Mouse (Mus musculus): ENCODE data around the gene Nek2. TPM values are rescaled to one million over a fixed set of nuclear protein-coding genes. Genes with fewer than 3 reads are reported as not detected.

Gene Nek2
- polyA plus RNA-seq, 1 experiment from 2014 or later, result 40.9 TPM

GRCm38 (mm10) chr1:191802093-191802819 lies 19.0 kb upstream of the Nek2 start:
- no peaks in the 10 kb centered on the region for H3K27me3 ChIP-seq
- peaks cover 7% of the 10 kb centered on the region; the same call in 1 of the 2 replicates for H3K9me3 ChIP-seq
- no peak overlapping the region for H3K4me3 ChIP-seq (replicated peaks)
- 54% methylated on average over 9 of the region's 9 CpGs for WGBS
- H3K4me1 ChIP-seq (replicated peaks), result 0 out of 2 replicates have a peak, but pooled peaks cover 4% of the 10 kb centered on the region
- H3K27ac ChIP-seq, result no peak overlapping the region
- no peak overlapping the region for H3K4me2 ChIP-seq
- H3K36me3 ChIP-seq, result no peaks in the 10 kb centered on the region
- no peak for ATAC-seq (ENCODE audit: insufficient number of reproducible peaks, insufficient read depth, low FRiP score, low TSS enrichment, low read depth)
- H3K9ac ChIP-seq (replicated peaks), result no peak overlapping the region

- H3K27me3 ChIP-seq, result no peaks in the 10 kb centered on the region
- H3K4me1 ChIP-seq (replicated peaks), result 0 out of 2 replicates have a peak, but pooled peaks cover 4% of the 10 kb centered on the region
- 65% methylated on average over 10 of the region's 10 CpGs for WGBS
- H3K4me3 ChIP-seq (replicated peaks), result no peak overlapping the region
- H3K9ac ChIP-seq (replicated peaks), result no peak overlapping the region
- ATAC-seq (ENCODE audit: insufficient number of reproducible peaks, insufficient read depth, low FRiP score, low TSS enrichment, low read depth), result no peak
- H3K9me3 ChIP-seq, result peaks cover 7% of the 10 kb centered on the region; the same call in 1 of the 2 replicates
- H3K4me2 ChIP-seq, result no peak overlapping the region
- H3K27ac ChIP-seq, result no peak overlapping the region
- no peaks in the 10 kb centered on the region for H3K36me3 ChIP-seq
These were observed 18.2 kb upstream of the Nek2 start for GRCm38 (mm10) chr1:191802820-191803655.

- Histone ChIP-seq H3K27ac (no peak overlapping the region), H3K4me3 (replicated peaks) (no peak overlapping the region), H3K9me3 (no peaks in the 10 kb centered on the region; the same call in 1 of the 2 replicates), H3K36me3 (no peaks in the 10 kb centered on the region), H3K27me3 (no peaks in the 10 kb centered on the region), H3K4me1 (replicated peaks) (0 out of 2 replicates have a peak, but pooled peaks cover 4% of the 10 kb centered on the region), H3K4me2 (no peak overlapping the region), H3K9ac (replicated peaks) (no peak overlapping the region)
- no peak for ATAC-seq (ENCODE audit: insufficient number of reproducible peaks, insufficient read depth, low FRiP score, low TSS enrichment, low read depth)
- 44% methylated on average over 5 of the region's 5 CpGs for WGBS
These were observed 16.5 kb upstream of the Nek2 start for GRCm38 (mm10) chr1:191804747-191805146.

- H3K4me1 ChIP-seq (replicated peaks), result 0 out of 2 replicates have a peak, but pooled peaks cover 4% of the 10 kb centered on the region
- no peak overlapping the region for H3K9ac ChIP-seq (replicated peaks)
- no peak overlapping the region for H3K4me3 ChIP-seq (replicated peaks)
- H3K27ac ChIP-seq, result no peak overlapping the region
- no peaks in the 10 kb centered on the region for H3K36me3 ChIP-seq
- ATAC-seq (ENCODE audit: insufficient number of reproducible peaks, insufficient read depth, low FRiP score, low TSS enrichment, low read depth), result no peak
- H3K9me3 ChIP-seq, result no peaks in the 10 kb centered on the region; the same call in 1 of the 2 replicates
- no peak overlapping the region for H3K4me2 ChIP-seq
- no peaks in the 10 kb centered on the region for H3K27me3 ChIP-seq
- 77% methylated on average over 6 of the region's 6 CpGs for WGBS
These were observed 15.5 kb upstream of the Nek2 start for GRCm38 (mm10) chr1:191805788-191806187.

- 94% methylated on average over 4 of the region's 4 CpGs for WGBS
- Histone ChIP-seq H3K9ac (replicated peaks) (no peak overlapping the region), H3K36me3 (no peaks in the 10 kb centered on the region), H3K4me1 (replicated peaks) (0 out of 2 replicates have a peak, but pooled peaks cover 4% of the 10 kb centered on the region), H3K9me3 (no peaks in the 10 kb centered on the region; the same call in 1 of the 2 replicates), H3K4me3 (replicated peaks) (no peak overlapping the region), H3K27me3 (no peaks in the 10 kb centered on the region), H3K4me2 (no peak overlapping the region), H3K27ac (no peak overlapping the region)
- ATAC-seq (ENCODE audit: insufficient number of reproducible peaks, insufficient read depth, low FRiP score, low TSS enrichment, low read depth), result no peak
These were observed 14.5 kb upstream of the Nek2 start for GRCm38 (mm10) chr1:191806740-191807139.

GRCm38 (mm10) chr1:191807979-191808378 lies 13.3 kb upstream of the Nek2 start:
- Histone ChIP-seq H3K9me3 (no peaks in the 10 kb centered on the region; the same call in 1 of the 2 replicates), H3K36me3 (no peaks in the 10 kb centered on the region), H3K4me2 (no peak overlapping the region), H3K9ac (replicated peaks) (no peak overlapping the region), H3K4me3 (replicated peaks) (no peak overlapping the region), H3K4me1 (replicated peaks) (no peaks in the 10 kb centered on the region), H3K27ac (no peak overlapping the region), H3K27me3 (no peaks in the 10 kb centered on the region)
- ATAC-seq (ENCODE audit: insufficient number of reproducible peaks, insufficient read depth, low FRiP score, low TSS enrichment, low read depth), result no peak
- WGBS, result 88% methylated on average over 7 of the region's 7 CpGs

- no peak overlapping the region for H3K9ac ChIP-seq (replicated peaks)
- WGBS, result 89% methylated on average over 12 of the region's 12 CpGs
- H3K27ac ChIP-seq, result no peak overlapping the region
- H3K4me2 ChIP-seq, result no peak overlapping the region
- no peaks in the 10 kb centered on the region for H3K27me3 ChIP-seq
- H3K9me3 ChIP-seq, result no peaks in the 10 kb centered on the region; the same call in 1 of the 2 replicates
- no peaks in the 10 kb centered on the region for H3K4me1 ChIP-seq (replicated peaks)
- H3K36me3 ChIP-seq, result no peaks in the 10 kb centered on the region
- ATAC-seq (ENCODE audit: insufficient number of reproducible peaks, insufficient read depth, low FRiP score, low TSS enrichment, low read depth), result no peak
- H3K4me3 ChIP-seq (replicated peaks), result no peak overlapping the region
These were observed 12.5 kb upstream of the Nek2 start for GRCm38 (mm10) chr1:191808688-191809223.

GRCm38 (mm10) chr1:191811774-191812173 lies 9.5 kb upstream of the Nek2 start:
- WGBS, result 87% methylated on average over 12 of the region's 12 CpGs
- Histone ChIP-seq H3K4me2 (no peak overlapping the region), H3K27ac (no peak overlapping the region), H3K4me3 (replicated peaks) (no peak overlapping the region), H3K9me3 (no peaks in the 10 kb centered on the region; the same call in 1 of the 2 replicates), H3K4me1 (replicated peaks) (peaks cover 7% of the 10 kb centered on the region), H3K36me3 (no peaks in the 10 kb centered on the region), H3K27me3 (no peaks in the 10 kb centered on the region), H3K9ac (replicated peaks) (no peak overlapping the region)
- ATAC-seq (ENCODE audit: insufficient number of reproducible peaks, insufficient read depth, low FRiP score, low TSS enrichment, low read depth), result no peak

- Histone ChIP-seq H3K9ac (replicated peaks) (no peak overlapping the region), H3K4me2 (no peak overlapping the region), H3K9me3 (no peaks in the 10 kb centered on the region), H3K27me3 (no peaks in the 10 kb centered on the region), H3K4me1 (replicated peaks) (peaks cover 9% of the 10 kb centered on the region), H3K27ac (no peak overlapping the region), H3K36me3 (no peaks in the 10 kb centered on the region), H3K4me3 (replicated peaks) (no peak overlapping the region)
- 83% methylated on average over 13 of the region's 13 CpGs for WGBS
- ATAC-seq (ENCODE audit: insufficient number of reproducible peaks, insufficient read depth, low FRiP score, low TSS enrichment, low read depth), result no peak
These were observed 8.1 kb upstream of the Nek2 start for GRCm38 (mm10) chr1:191812949-191813691.

- H3K4me3 ChIP-seq (replicated peaks), result no peak overlapping the region
- no peak for ATAC-seq (ENCODE audit: insufficient number of reproducible peaks, insufficient read depth, low FRiP score, low TSS enrichment, low read depth)
- WGBS, result 84% methylated on average over 4 of the region's 4 CpGs
- H3K27ac ChIP-seq, result no peak overlapping the region
- H3K36me3 ChIP-seq, result no peaks in the 10 kb centered on the region
- peaks cover 10% of the 10 kb centered on the region for H3K4me1 ChIP-seq (replicated peaks)
- H3K9me3 ChIP-seq, result no peaks in the 10 kb centered on the region
- no peaks in the 10 kb centered on the region for H3K27me3 ChIP-seq
- no peak overlapping the region for H3K9ac ChIP-seq (replicated peaks)
- no peak overlapping the region for H3K4me2 ChIP-seq
These were observed 7.0 kb upstream of the Nek2 start for GRCm38 (mm10) chr1:191814240-191814639.

All from limb, embryonic 12.5 days (tissue).